Mouse (Mus musculus) G1E (cell line): ENCODE data around the gene Asxl1.

Experiments
- CTCF ChIP-seq: IDR thresholded peaks from 2 replicates; pipeline ENCODE4 v1.5.1; 2012; ENCODE audit warnings: low read depth, low read length, inconsistent platforms, mixed read lengths
- GATA1 ChIP-seq: IDR thresholded peaks from 2 replicates; pipeline ENCODE4 v1.6.1; 2012; ENCODE audit warnings: borderline replicate concordance, low read length, inconsistent platforms, mixed read lengths
- GATA2 ChIP-seq: IDR thresholded peaks from 2 replicates; pipeline ENCODE4 v1.6.1; 2012; ENCODE audit warnings: low read depth, low read length, inconsistent platforms, borderline replicate concordance
- POLR2AphosphoS5 ChIP-seq: IDR thresholded peaks from 2 replicates; pipeline ENCODE4 v1.6.1; 2012; ENCODE audit warnings: low read depth, low read length, inconsistent platforms; ENCODE audit not compliant: insufficient replicate concordance
- TAL1 ChIP-seq: conservative IDR thresholded peaks from 2 replicates; pipeline ENCODE4 v1.6.1; 2012; ENCODE audit warnings: low read depth, low read length, inconsistent platforms, mixed read lengths

- no peak for TF ChIP-seq CTCF
- no peak for TF ChIP-seq POLR2AphosphoS5
- TF ChIP-seq TAL1: no peak
- no peak for TF ChIP-seq GATA1
- no peak for TF ChIP-seq GATA2
Observed at GRCm38 (mm10) chr2:153346221-153347182, 873 bp downstream of the Asxl1 start.
